Mouse (Mus musculus): Measurements from ENCODE around the gene Aasdh. TPM values are rescaled to one million over a fixed set of nuclear protein-coding genes. Genes with fewer than 3 reads are reported as not detected.

Aasdh gene
- polyA plus RNA-seq (2014; fragmentation: Illumina TruSeq; extraction: RNeasy Lipid Tissue Mini Kit (QIAGEN cat#74804); ENCODE audit: low read depth, low replicate concordance) = 18.8 TPM

GRCm38 (mm10) chr5:76905405-76906154, at the start of gene Aasdh:
Aasdh (minus strand) TSS chr5:76905514.

GRCm38 (mm10) chr5:76951106-76952027, 46.1 kb upstream of the Aasdh start, which contains the start of the genes Paics and Ppat:
Paics (plus strand) TSS chr5:76951307.
Ppat (minus strand) TSS chr5:76951578.

Other genes starting within 250 kb of the Aasdh start
- gene C530008M17Rik, start 249.0 kb downstream of the Aasdh start, polyA plus RNA-seq (2014; fragmentation: Illumina TruSeq; extraction: RNeasy Lipid Tissue Mini Kit (QIAGEN cat#74804); ENCODE audit: low read depth, low replicate concordance) = 7.2 TPM
- gene Paics, start 45.8 kb upstream of the Aasdh start, polyA plus RNA-seq (2014; fragmentation: Illumina TruSeq; extraction: RNeasy Lipid Tissue Mini Kit (QIAGEN cat#74804); ENCODE audit: low read depth, low replicate concordance) = 96.3 TPM
- 13.2 TPM for gene Ppat, start 46.1 kb upstream of the Aasdh start, polyA plus RNA-seq (2014; fragmentation: Illumina TruSeq; extraction: RNeasy Lipid Tissue Mini Kit (QIAGEN cat#74804); ENCODE audit: low read depth, low replicate concordance)
- gene Srp72, start 69.2 kb upstream of the Aasdh start, polyA plus RNA-seq (2014; fragmentation: Illumina TruSeq; extraction: RNeasy Lipid Tissue Mini Kit (QIAGEN cat#74804); ENCODE audit: low read depth, low replicate concordance) = 87.8 TPM
- 6.9 TPM for gene Arl9, start 98.5 kb upstream of the Aasdh start, polyA plus RNA-seq (2014; fragmentation: Illumina TruSeq; extraction: RNeasy Lipid Tissue Mini Kit (QIAGEN cat#74804); ENCODE audit: low read depth, low replicate concordance)
- gene Thegl, start 110.5 kb upstream of the Aasdh start, polyA plus RNA-seq (2014; fragmentation: Illumina TruSeq; extraction: RNeasy Lipid Tissue Mini Kit (QIAGEN cat#74804); ENCODE audit: low read depth, low replicate concordance) = 4.1 TPM
- gene Hopx, start 209.6 kb upstream of the Aasdh start, polyA plus RNA-seq (2014; fragmentation: Illumina TruSeq; extraction: RNeasy Lipid Tissue Mini Kit (QIAGEN cat#74804); ENCODE audit: low read depth, low replicate concordance) = 78.2 TPM

All from adipose tissue, adult 10 weeks (tissue).